Mouse (Mus musculus) cerebellum, adult 2 months (tissue): ENCODE data around the gene Clasp1.

Experiments
- CTCF ChIP-seq: fragments of 200-500 bp; IDR thresholded peaks from 2 replicates; pipeline ENCODE4 v1.5.1; 2011; ENCODE audit warnings: low read depth, mild to moderate bottlenecking, control low read depth, low read length, moderate library complexity, borderline replicate concordance; ENCODE audit not compliant: insufficient read depth
- POLR2A ChIP-seq: fragments of 200-500 bp; IDR thresholded peaks from 2 replicates; pipeline ENCODE4 v1.6.1; 2011; ENCODE audit warnings: low read length, control low read depth, borderline replicate concordance; ENCODE audit not compliant: insufficient read depth

GRCm38 (mm10) chr1:118551152-118551551 lies 162.3 kb downstream of the Clasp1 start:
- TF ChIP-seq CTCF, result no peak
- TF ChIP-seq POLR2A, result no peak
